Mouse (Mus musculus): ENCODE data around the gene Lhx1.
A peak's percentile ranks its signal among the peaks of the same experiment; 100 is the strongest.

Gene Lhx1

GRCm38 (mm10) chr11:84526451-84526850 lies 1.1 kb upstream of the Lhx1 start:
- no peak for DNase-seq

GRCm38 (mm10) chr11:84524511-84525270 lies 644 bp downstream of the Lhx1 start:
- peak; percentile 26 for DNase-seq

GRCm38 (mm10) chr11:84523841-84524510 lies 1.4 kb downstream of the Lhx1 start:
- DNase-seq = peak; percentile 15

- no peak for DNase-seq
These were observed 2.0 kb downstream of the Lhx1 start for GRCm38 (mm10) chr11:84523321-84523831.

- peak; percentile 27 for DNase-seq
These were observed 2.6 kb downstream of the Lhx1 start for GRCm38 (mm10) chr11:84522577-84523320.

GRCm38 (mm10) chr11:84521751-84522299 lies 3.5 kb downstream of the Lhx1 start:
- DNase-seq = no peak

GRCm38 (mm10) chr11:84521071-84521390 lies 4.3 kb downstream of the Lhx1 start:
- no peak for DNase-seq

- no peak for DNase-seq
These were observed 4.9 kb downstream of the Lhx1 start for GRCm38 (mm10) chr11:84520269-84521070.

GRCm38 (mm10) chr11:84519576-84520268 lies 5.6 kb downstream of the Lhx1 start:
- DNase-seq = no peak

GRCm38 (mm10) chr11:84519036-84519435 lies 6.3 kb downstream of the Lhx1 start:
- no peak for DNase-seq

GRCm38 (mm10) chr11:84518261-84518660 lies 7.1 kb downstream of the Lhx1 start:
- DNase-seq = no peak

GRCm38 (mm10) chr11:84517431-84517830 lies 7.9 kb downstream of the Lhx1 start:
- DNase-seq = no peak

- no peak for DNase-seq
These were observed 8.7 kb downstream of the Lhx1 start for GRCm38 (mm10) chr11:84516501-84517240.

- peak; percentile 98 for DNase-seq
These were observed 11.9 kb downstream of the Lhx1 start, which contains the start of gene Aatf for GRCm38 (mm10) chr11:84513171-84514116. Gene Aatf (minus strand): TSS chr11:84513522.

GRCm38 (mm10) chr11:84512031-84512430 lies 13.3 kb downstream of the Lhx1 start:
- no peak for DNase-seq

- DNase-seq = no peak
These were observed 21.0 kb downstream of the Lhx1 start for GRCm38 (mm10) chr11:84504296-84504695.

- DNase-seq = peak; percentile 25
These were observed 27.4 kb downstream of the Lhx1 start for GRCm38 (mm10) chr11:84497944-84498343.

- no peak for DNase-seq
These were observed 28.4 kb downstream of the Lhx1 start for GRCm38 (mm10) chr11:84496901-84497300.

GRCm38 (mm10) chr11:84495774-84496173 lies 29.6 kb downstream of the Lhx1 start:
- DNase-seq = no peak

GRCm38 (mm10) chr11:84481661-84482060 lies 43.7 kb downstream of the Lhx1 start:
- DNase-seq = no peak
